Mouse (Mus musculus) thymus, postnatal 0 days (tissue): ENCODE results near the gene Cntnap3. TPM values are rescaled to one million over a fixed set of nuclear protein-coding genes. Genes with fewer than 3 reads are reported as not detected.
"Not testable (repeated sequence)": the region's sequence is repeated elsewhere in the genome, so short reads cannot be mapped to it uniquely, and the experiment has no call there.

Experiments
- DNase-seq: peaks from one replicate; pipeline ENCODE4 v3.0.0-alpha.2; 2015; ENCODE audit warnings: low spot score
- polyA plus RNA-seq: library from polyadenylated mRNA; unstranded; fragments of >200 nt; fragmentation: Nextera tagmentation; extraction: Ambion mirVana; gene quantifications from 2 replicates; pipeline ENCODE4 v1.2.1, GENCODE M21; 2015

The Cntnap3 gene
- 0.03 and 0.05 TPM in 2 replicates for polyA plus RNA-seq

- no peak for DNase-seq
Observed at GRCm38 (mm10) chr13:64903585-64904208, at the start of gene Cntnap3. Gene Cntnap3 (minus strand): TSS chr13:64903955.

GRCm38 (mm10) chr13:64917191-64917590 lies 13.4 kb upstream of the Cntnap3 start, which contains the start of gene Spata31:
Gene Spata31 (plus strand): TSS chr13:64917406.
- DNase-seq: no peak

- no peak for DNase-seq
Observed at GRCm38 (mm10) chr13:64903132-64903531, 623 bp downstream of the Cntnap3 start.

GRCm38 (mm10) chr13:64865397-64865796 lies 38.4 kb downstream of the Cntnap3 start:
- no peak for DNase-seq

- not testable (repeated sequence) for DNase-seq
Observed at GRCm38 (mm10) chr13:64824856-64825255, 78.9 kb downstream of the Cntnap3 start.

- DNase-seq: no peak
Observed at GRCm38 (mm10) chr13:64745383-64745782, 158.4 kb downstream of the Cntnap3 start.

GRCm38 (mm10) chr13:64732244-64732643 lies 171.5 kb downstream of the Cntnap3 start:
- DNase-seq: no peak

- no peak for DNase-seq
Observed at GRCm38 (mm10) chr13:64716791-64717190, 187.0 kb downstream of the Cntnap3 start.

GRCm38 (mm10) chr13:64692463-64692862 lies 211.3 kb downstream of the Cntnap3 start:
- DNase-seq: no peak

Other genes with a start within 250 kb of the Cntnap3 start
- not detected in 2 replicates for gene Spata31, start 13.5 kb upstream of the Cntnap3 start, polyA plus RNA-seq
- not detected in 2 replicates for gene Spata31d1c, start 129.1 kb upstream of the Cntnap3 start, polyA plus RNA-seq
- gene Prss47, start 148.8 kb upstream of the Cntnap3 start, polyA plus RNA-seq: not detected in 2 replicates
- gene Mfsd14b, start 209.0 kb upstream of the Cntnap3 start, polyA plus RNA-seq: 43.7 and 44.3 TPM in 2 replicates
- gene Olfr465-ps1, start 234.1 kb upstream of the Cntnap3 start, polyA plus RNA-seq: not detected in 2 replicates
- not detected in 2 replicates for gene Olfr466, start 246.3 kb upstream of the Cntnap3 start, polyA plus RNA-seq